Mouse (Mus musculus) midbrain, embryonic 11.5 days (tissue): ENCODE results near the gene Prm1. TPM values are rescaled to one million over a fixed set of nuclear protein-coding genes. Genes with fewer than 3 reads are reported as not detected.

Source experiments
- ATAC-seq: fragments of 200-750 bp; cut with Nextera tagmentation; 2 replicates; pipeline ENCODE4 v1.8.0; 2017; ENCODE audit warnings: moderate TSS enrichment, moderate library complexity; ENCODE audit not compliant: low FRiP score
- DNase-seq: peaks from one replicate; pipeline ENCODE4 v3.0.0; 2015; ENCODE audit warnings: low spot score; ENCODE audit errors: missing footprints
- H3K27ac ChIP-seq: fragments of 300-500 bp; sonication (generic); 2 replicates; pipeline ENCODE4 v1.5.1; 2014; ENCODE audit warnings: low read depth, low read length
- H3K27me3 ChIP-seq: fragments of 300-500 bp; sonication (generic); 2 replicates; pipeline ENCODE4 v1.6.1; 2014; ENCODE audit warnings: mild to moderate bottlenecking, low read length, moderate library complexity, mixed read lengths; ENCODE audit not compliant: control insufficient read depth, insufficient read depth
- H3K36me3 ChIP-seq: fragments of 300-500 bp; sonication (generic); 2 replicates; pipeline ENCODE4 v1.6.1; 2014; ENCODE audit warnings: mild to moderate bottlenecking, low read length, moderate library complexity, mixed read lengths; ENCODE audit not compliant: control insufficient read depth, insufficient read depth
- H3K4me1 ChIP-seq: fragments of 300-500 bp; sonication (generic); 2 replicates; pipeline ENCODE4 v1.6.1; 2014; ENCODE audit warnings: low read length; ENCODE audit not compliant: control insufficient read depth, insufficient read depth
- H3K4me2 ChIP-seq: fragments of 300-500 bp; sonication (generic); 2 replicates; pipeline ENCODE4 v1.6.1; 2014; ENCODE audit warnings: mild to moderate bottlenecking, moderate library complexity
- H3K4me3 ChIP-seq: fragments of 300-500 bp; sonication (generic); 2 replicates; pipeline ENCODE4 v1.5.1; 2014; ENCODE audit warnings: low read depth, low read length
- H3K9ac ChIP-seq: fragments of 300-500 bp; sonication (generic); 2 replicates; pipeline ENCODE4 v1.6.1; 2014; ENCODE audit warnings: low read length
- H3K9me3 ChIP-seq: fragments of 300-500 bp; sonication (generic); 2 replicates; pipeline ENCODE4 v1.6.1; 2016; ENCODE audit warnings: low read length; ENCODE audit not compliant: control insufficient read depth
- WGBS: fragments of 180-500 bp; shearing (Covaris S2); extraction: QIAGEN DNeasy Blood & Tissue Kit; methylation state at CpG from one replicate; pipeline ENCODE4 v1.1.7; 2014; 5-methylcytosine and 5-hydroxymethylcytosine counted together
- polyA plus RNA-seq: library from polyadenylated mRNA; unstranded; fragments of >200 nt; fragmentation: Nextera tagmentation; extraction: Ambion mirVana; gene quantifications from 2 replicates; pipeline ENCODE4 v1.2.1, GENCODE M21; 2014

Prm1 gene
- polyA plus RNA-seq, 1 experiment from 2014 or later, result not detected

DNA sequence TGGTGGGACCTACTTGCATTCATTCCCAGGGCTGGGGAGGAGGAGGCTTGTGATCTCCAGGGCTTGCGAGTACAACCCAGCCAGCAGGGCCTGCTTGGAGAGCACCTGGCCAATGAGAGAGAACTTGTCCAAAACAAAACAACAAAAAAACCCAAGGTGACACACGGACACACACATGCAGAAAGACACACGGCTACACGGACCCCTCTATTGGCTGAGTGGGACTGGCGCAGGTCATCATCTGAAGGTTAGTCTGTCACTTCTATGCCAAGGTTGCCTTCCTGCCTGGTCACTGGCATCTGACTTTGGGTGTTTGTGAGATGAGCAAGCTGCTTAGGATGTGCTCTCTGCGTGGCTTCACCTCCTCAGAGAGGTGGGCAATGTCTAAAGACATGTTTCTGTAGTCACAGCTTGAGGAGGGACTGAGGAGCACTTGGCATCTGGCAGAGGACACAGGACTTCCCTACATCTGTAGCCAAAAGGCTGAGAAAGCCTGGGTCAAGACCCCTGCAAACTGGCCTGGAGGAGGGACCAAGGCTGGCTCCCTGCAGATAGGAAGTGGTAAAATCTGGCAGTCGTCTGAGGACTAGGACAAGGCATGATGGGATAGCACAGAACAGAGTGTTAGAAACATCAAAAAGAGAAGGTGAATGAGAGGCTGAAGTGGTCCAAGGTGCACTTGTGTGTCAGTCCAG, 22.3 kb upstream of the Prm1 start:
- Histone ChIP-seq H3K36me3 (no peaks in the 10 kb centered on the region), H3K4me2 (no peak overlapping the region), H3K27me3 (no peaks in the 10 kb centered on the region), H3K4me1 (no peaks in the 10 kb centered on the region), H3K4me3 (no peak overlapping the region), H3K9ac (no peak overlapping the region), H3K27ac (no peak overlapping the region), H3K9me3 (no peaks in the 10 kb centered on the region)
- ATAC-seq, result no peak
- no peak for DNase-seq
- WGBS, result 88% methylated on average over 7 of the region's 7 CpGs

DNA sequence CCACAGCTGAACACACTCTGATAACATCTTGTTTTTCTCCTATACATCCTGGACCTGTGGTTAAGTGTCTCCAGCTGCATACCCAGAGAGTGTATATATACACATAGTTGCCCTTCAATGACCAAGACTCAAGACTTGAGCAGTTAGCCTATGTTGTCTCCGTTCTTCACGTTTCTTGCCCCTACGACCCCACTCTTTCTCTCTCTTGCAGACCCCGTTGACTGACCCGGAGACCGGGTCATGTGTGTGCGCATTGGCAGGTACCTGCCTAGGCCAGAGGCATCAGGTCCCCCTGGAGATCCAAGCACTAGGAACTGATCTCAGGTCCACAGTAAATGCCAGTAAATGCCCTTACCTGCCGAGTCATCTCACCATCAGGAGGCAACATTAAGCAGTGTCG, 21.6 kb upstream of the Prm1 start:
- H3K27ac ChIP-seq, result no peak overlapping the region
- no peaks in the 10 kb centered on the region for H3K36me3 ChIP-seq
- ATAC-seq (no peak), DNase-seq (no peak)
- no peaks in the 10 kb centered on the region for H3K27me3 ChIP-seq
- 85% methylated on average over 9 of the region's 9 CpGs for WGBS
- no peak overlapping the region for H3K4me3 ChIP-seq
- no peak overlapping the region for H3K4me2 ChIP-seq
- no peaks in the 10 kb centered on the region for H3K9me3 ChIP-seq
- no peaks in the 10 kb centered on the region for H3K4me1 ChIP-seq
- no peak overlapping the region for H3K9ac ChIP-seq

DNA sequence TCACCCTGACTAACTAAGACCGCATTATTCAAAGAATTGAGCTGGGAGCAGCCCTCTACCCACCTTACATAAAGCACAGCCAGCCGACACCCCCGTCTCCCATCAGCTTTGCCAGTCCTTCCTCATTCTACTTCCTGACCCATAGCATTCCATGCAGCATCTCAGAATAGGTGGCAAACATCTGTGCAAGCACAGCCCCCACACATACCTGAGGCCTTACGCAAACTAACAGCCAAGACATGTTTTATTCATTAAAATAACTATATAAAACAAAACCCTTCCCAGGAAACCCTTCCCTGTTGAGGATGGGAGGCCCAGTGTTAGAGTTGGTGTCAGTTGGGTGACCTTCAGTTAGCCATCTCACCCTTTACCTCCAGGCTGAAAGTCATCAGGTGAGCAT, 20.2 kb upstream of the Prm1 start:
- H3K27ac ChIP-seq, result no peak overlapping the region
- ATAC-seq, result no peak
- H3K4me3 ChIP-seq, result no peak overlapping the region
- WGBS, result 93% methylated on average over 4 of the region's 4 CpGs
- H3K9ac ChIP-seq, result no peak overlapping the region
- H3K4me1 ChIP-seq, result no peaks in the 10 kb centered on the region
- DNase-seq, result no peak
- H3K4me2 ChIP-seq, result no peak overlapping the region
- H3K36me3 ChIP-seq, result no peaks in the 10 kb centered on the region
- H3K27me3 ChIP-seq, result no peaks in the 10 kb centered on the region
- H3K9me3 ChIP-seq, result no peaks in the 10 kb centered on the region

GRCm38 (mm10) chr16:10824536-10824935, 18.9 kb upstream of the Prm1 start:
- Histone ChIP-seq H3K4me3 (no peak overlapping the region), H3K9me3 (no peaks in the 10 kb centered on the region), H3K9ac (no peak overlapping the region), H3K36me3 (no peaks in the 10 kb centered on the region), H3K4me2 (no peak overlapping the region), H3K27ac (no peak overlapping the region), H3K4me1 (no peaks in the 10 kb centered on the region), H3K27me3 (no peaks in the 10 kb centered on the region)
- no peak for DNase-seq
- WGBS, result 86% methylated on average over 1 of the region's 1 CpGs
- ATAC-seq, result no peak

- no peak overlapping the region for H3K9ac ChIP-seq
- no peak overlapping the region for H3K27ac ChIP-seq
- H3K4me1 ChIP-seq, result no peaks in the 10 kb centered on the region
- no peak overlapping the region for H3K4me2 ChIP-seq
- ATAC-seq, result no peak
- WGBS, result 58% methylated on average over 4 of the region's 4 CpGs
- no peaks in the 10 kb centered on the region for H3K36me3 ChIP-seq
- DNase-seq, result no peak
- H3K9me3 ChIP-seq, result no peaks in the 10 kb centered on the region
- H3K4me3 ChIP-seq, result no peak overlapping the region
- H3K27me3 ChIP-seq, result no peaks in the 10 kb centered on the region
Observed at GRCm38 (mm10) chr16:10821387-10821786, 15.7 kb upstream of the Prm1 start.

DNA sequence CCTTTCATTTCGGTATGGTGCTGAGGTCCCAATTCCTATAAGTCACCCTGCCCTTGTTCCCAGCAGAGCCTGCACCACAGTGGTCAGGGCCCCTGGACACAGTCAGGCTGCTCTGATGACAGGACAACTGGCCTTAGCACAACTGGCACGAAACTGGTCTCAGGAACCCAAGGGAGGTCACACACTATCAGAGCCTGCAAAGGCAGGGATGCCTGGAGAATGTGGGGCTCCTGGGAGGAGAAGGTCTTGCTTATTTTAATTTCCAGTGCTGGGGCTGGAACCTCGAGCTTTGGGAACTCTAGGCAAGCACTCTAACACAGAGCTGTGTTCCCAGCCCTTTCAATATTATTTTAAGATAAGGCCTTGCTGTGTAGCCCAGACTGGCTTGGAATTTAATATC, 14.3 kb upstream of the Prm1 start:
- no peak overlapping the region for H3K4me3 ChIP-seq
- ATAC-seq (no peak), DNase-seq (no peak)
- H3K27ac ChIP-seq, result no peak overlapping the region
- no peaks in the 10 kb centered on the region for H3K27me3 ChIP-seq
- WGBS, result 72% methylated on average over 3 of the region's 3 CpGs
- no peaks in the 10 kb centered on the region for H3K36me3 ChIP-seq
- H3K9me3 ChIP-seq, result no peaks in the 10 kb centered on the region
- no peak overlapping the region for H3K4me2 ChIP-seq
- no peak overlapping the region for H3K9ac ChIP-seq
- H3K4me1 ChIP-seq, result no peaks in the 10 kb centered on the region

- whole genome bisulfite sequencing, result 90% methylated on average over 4 of the region's 4 CpGs
- H3K36me3 ChIP-seq, result no peaks in the 10 kb centered on the region
- H3K4me3 ChIP-seq, result no peak overlapping the region
- no peaks in the 10 kb centered on the region for H3K27me3 ChIP-seq
- no peak for ATAC-seq
- no peaks in the 10 kb centered on the region for H3K9me3 ChIP-seq
- H3K4me2 ChIP-seq, result no peak overlapping the region
- no peaks in the 10 kb centered on the region for H3K4me1 ChIP-seq
- no peak overlapping the region for H3K9ac ChIP-seq
- no peak for DNase-seq
- no peak overlapping the region for H3K27ac ChIP-seq
Observed at GRCm38 (mm10) chr16:10818579-10819135, 13.0 kb upstream of the Prm1 start.

- WGBS, result 92% methylated on average over 4 of the region's 4 CpGs
Observed at GRCm38 (mm10) chr16:10814864-10815263, 9.2 kb upstream of the Prm1 start.

GRCm38 (mm10) chr16:10813726-10814125, 8.1 kb upstream of the Prm1 start:
- no peak for DNase-seq
- Histone ChIP-seq H3K4me2 (no peak overlapping the region), H3K36me3 (no peaks in the 10 kb centered on the region), H3K27ac (no peak overlapping the region), H3K4me1 (no peaks in the 10 kb centered on the region), H3K27me3 (no peaks in the 10 kb centered on the region), H3K9me3 (no peaks in the 10 kb centered on the region), H3K9ac (no peak overlapping the region), H3K4me3 (no peak overlapping the region)
- WGBS, result 81% methylated on average over 4 of the region's 4 CpGs
- no peak for ATAC-seq

More at GRCm38 (mm10) chr16:10814864-10815263, 9.2 kb upstream of the Prm1 start:
- Histone ChIP-seq H3K4me1 (no peaks in the 10 kb centered on the region), H3K9ac (no peak overlapping the region), H3K27ac (no peak overlapping the region), H3K9me3 (no peaks in the 10 kb centered on the region), H3K36me3 (no peaks in the 10 kb centered on the region), H3K4me2 (no peak overlapping the region), H3K4me3 (no peak overlapping the region), H3K27me3 (no peaks in the 10 kb centered on the region)
- no peak for ATAC-seq
- no peak for DNase-seq
